Mouse (Mus musculus): Measurements from ENCODE around the gene Sdf2. TPM values are rescaled to one million over a fixed set of nuclear protein-coding genes. Genes with fewer than 3 reads are reported as not detected.
A peak's percentile ranks its signal among the peaks of the same experiment; 100 is the strongest.

Gene Sdf2
- polyA plus RNA-seq, 2 experiments, result 93.8 to 125 TPM

- no peak for DNase-seq (ENCODE audit: low spot score)
- TF ChIP-seq POLR2A (IDR thresholded peaks at IDR 0.05; ENCODE audit: borderline replicate concordance, extremely low read depth, insufficient read depth, insufficient read length), result no peak
- H3K27ac ChIP-seq (replicated peaks; ENCODE audit: low read depth, low read length), result no peak overlapping the region
These were observed 22.0 kb upstream of the Sdf2 start for GRCm38 (mm10) chr11:78223586-78223985.

GRCm38 (mm10) chr11:78231518-78231917, 14.0 kb upstream of the Sdf2 start:
- TF ChIP-seq POLR2A (IDR thresholded peaks at IDR 0.05; ENCODE audit: borderline replicate concordance, extremely low read depth, insufficient read depth, insufficient read length), result no peak
- no peak for ATAC-seq (ENCODE audit: low FRiP score, low read depth)
- Histone ChIP-seq H3K27me3 (ENCODE audit: control insufficient read depth, insufficient read depth, low read length) (no peaks in the 10 kb centered on the region), H3K4me3 (replicated peaks; ENCODE audit: low read length) (no peak overlapping the region), H3K9me3 (ENCODE audit: control insufficient read depth, low read length) (no peaks in the 10 kb centered on the region), H3K4me2 (replicated peaks; ENCODE audit: low read depth, low read length, severe bottlenecking) (no peak overlapping the region), H3K4me1 (ENCODE audit: control insufficient read depth, insufficient read depth, low read length) (no peaks in the 10 kb centered on the region), H3K36me3 (ENCODE audit: control insufficient read depth, insufficient read depth, low read length) (peaks cover 90% of the 10 kb centered on the region), H3K27ac (replicated peaks; ENCODE audit: low read depth, low read length) (no peak overlapping the region), H3K9ac (ENCODE audit: low read depth, low read length, severe bottlenecking) (no peak overlapping the region)
- 95% methylated on average over 6 of the region's 6 CpGs for WGBS
- DNase-seq (ENCODE audit: low spot score), result no peak

More at GRCm38 (mm10) chr11:78223586-78223985, 22.0 kb upstream of the Sdf2 start:
- Histone ChIP-seq H3K9me3 (ENCODE audit: control insufficient read depth, low read length) (no peaks in the 10 kb centered on the region), H3K4me2 (replicated peaks; ENCODE audit: low read depth, low read length, severe bottlenecking) (no peak overlapping the region), H3K9ac (ENCODE audit: low read depth, low read length, severe bottlenecking) (no peak overlapping the region), H3K4me1 (ENCODE audit: control insufficient read depth, insufficient read depth, low read length) (no peaks in the 10 kb centered on the region), H3K4me3 (replicated peaks; ENCODE audit: low read length) (no peak overlapping the region), H3K36me3 (ENCODE audit: control insufficient read depth, insufficient read depth, low read length) (peaks cover 96% of the 10 kb centered on the region), H3K27me3 (ENCODE audit: control insufficient read depth, insufficient read depth, low read length) (no peaks in the 10 kb centered on the region)
- WGBS, result 89% methylated on average over 4 of the region's 4 CpGs
- ATAC-seq (ENCODE audit: low FRiP score, low read depth), result no peak

DNA sequence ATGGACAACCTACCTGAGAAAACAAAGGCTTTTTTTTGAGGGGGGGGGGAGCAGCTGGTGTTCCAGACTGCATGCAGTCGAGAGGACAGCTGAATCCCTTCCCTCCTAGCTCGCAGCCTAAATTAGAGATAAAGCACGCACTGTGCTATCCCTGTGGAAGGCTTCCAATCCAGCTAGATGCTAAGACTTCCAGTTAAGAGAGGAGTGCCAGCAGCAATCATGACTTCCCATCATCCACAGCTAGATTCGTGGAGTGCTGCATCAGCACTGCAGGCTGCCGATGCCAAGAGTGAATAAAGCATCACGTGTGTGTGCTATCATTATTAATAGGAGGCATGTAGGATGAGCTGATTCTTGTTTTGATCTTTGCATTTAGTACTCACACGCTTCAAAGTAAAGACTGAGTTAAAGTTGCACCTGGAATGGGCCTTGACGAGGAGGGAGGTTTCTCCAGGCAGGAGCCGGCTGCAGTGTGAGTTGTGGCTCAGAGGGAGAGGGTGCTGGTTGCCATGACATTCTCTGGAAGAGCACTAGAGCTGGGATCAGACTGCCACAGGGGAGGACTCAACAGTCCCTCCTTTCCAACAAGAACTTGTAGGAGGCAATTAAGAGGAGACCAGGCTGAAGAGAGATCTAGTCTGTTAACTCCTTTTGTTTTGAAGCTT, 5.2 kb upstream of the Sdf2 start:
- Histone ChIP-seq H3K4me3 (replicated peaks; ENCODE audit: low read length) (no peak overlapping the region), H3K36me3 (ENCODE audit: control insufficient read depth, insufficient read depth, low read length) (peaks cover 39% of the 10 kb centered on the region), H3K27me3 (ENCODE audit: control insufficient read depth, insufficient read depth, low read length) (no peaks in the 10 kb centered on the region), H3K9ac (ENCODE audit: low read depth, low read length, severe bottlenecking) (no peak overlapping the region), H3K4me2 (replicated peaks; ENCODE audit: low read depth, low read length, severe bottlenecking) (no peak overlapping the region), H3K9me3 (ENCODE audit: control insufficient read depth, low read length) (no peaks in the 10 kb centered on the region), H3K27ac (replicated peaks; ENCODE audit: low read depth, low read length) (no peak overlapping the region), H3K4me1 (ENCODE audit: control insufficient read depth, insufficient read depth, low read length) (peaks cover 9% of the 10 kb centered on the region)
- WGBS, result 90% methylated on average over 9 of the region's 9 CpGs
- no peak for TF ChIP-seq POLR2A (IDR thresholded peaks at IDR 0.05; ENCODE audit: borderline replicate concordance, extremely low read depth, insufficient read depth, insufficient read length)
- DNase-seq (ENCODE audit: low spot score), result no peak
- no peak for ATAC-seq (ENCODE audit: low FRiP score, low read depth)

GRCm38 (mm10) chr11:78245261-78245626, 302 bp upstream of the Sdf2 start:
- Histone ChIP-seq H3K9me3 (ENCODE audit: control insufficient read depth, low read length) (no peaks in the 10 kb centered on the region), H3K27me3 (ENCODE audit: control insufficient read depth, insufficient read depth, low read length) (no peaks in the 10 kb centered on the region), H3K4me1 (ENCODE audit: control insufficient read depth, insufficient read depth, low read length) (peaks cover 20% of the 10 kb centered on the region), H3K9ac (ENCODE audit: low read depth, low read length, severe bottlenecking) (peak overlapping the region; percentile 85), H3K27ac (replicated peaks; ENCODE audit: low read depth, low read length) (peak overlapping the region; percentile 79), H3K36me3 (ENCODE audit: control insufficient read depth, insufficient read depth, low read length) (peaks cover 10% of the 10 kb centered on the region), H3K4me2 (replicated peaks; ENCODE audit: low read depth, low read length, severe bottlenecking) (peak overlapping the region; percentile 73), H3K4me3 (replicated peaks; ENCODE audit: low read length) (peak overlapping the region; percentile 79)
- no peak for DNase-seq (ENCODE audit: low spot score)
- ATAC-seq (ENCODE audit: low FRiP score, low read depth), result no peak
- no peak for TF ChIP-seq POLR2A (IDR thresholded peaks at IDR 0.05; ENCODE audit: borderline replicate concordance, extremely low read depth, insufficient read depth, insufficient read length)
- WGBS, result under 1% methylated on average over 19 of the region's 19 CpGs

DNA sequence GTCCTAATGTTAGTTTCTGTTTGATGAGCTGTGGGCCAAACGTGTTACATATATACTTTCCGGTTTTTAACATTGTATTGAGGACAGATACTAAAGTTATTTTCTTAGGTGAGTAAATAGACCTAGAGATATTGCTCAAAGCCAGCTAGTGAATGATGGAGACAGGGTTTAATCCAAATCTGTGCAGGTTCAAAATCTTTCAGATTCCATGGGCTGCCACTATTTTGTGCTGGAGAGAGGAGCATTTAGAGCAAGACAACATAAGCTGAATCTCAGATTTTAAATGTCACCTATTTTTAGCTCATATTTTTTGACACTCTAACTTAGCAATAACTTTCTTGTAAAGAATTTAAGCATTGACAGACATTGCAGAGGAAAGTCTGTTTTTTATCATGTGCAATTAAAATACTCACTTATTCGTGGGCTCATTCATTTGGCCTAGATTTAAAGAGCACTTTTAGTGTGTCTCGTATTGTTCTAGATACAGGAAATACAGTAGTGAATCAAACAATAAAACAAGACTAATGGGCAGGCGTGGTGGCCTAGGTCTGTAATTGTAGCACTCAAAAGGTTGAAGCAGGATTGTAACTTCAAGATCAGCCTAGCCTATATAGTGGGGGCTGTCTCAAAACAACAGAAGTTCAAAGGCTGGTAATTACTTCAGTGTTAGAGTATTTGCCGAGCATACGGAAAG, 919 bp downstream of the Sdf2 start:
- no peak for TF ChIP-seq POLR2A (IDR thresholded peaks at IDR 0.05; ENCODE audit: borderline replicate concordance, extremely low read depth, insufficient read depth, insufficient read length)
- DNase-seq (ENCODE audit: low spot score) (no peak), ATAC-seq (ENCODE audit: low FRiP score, low read depth) (no peak)
- Histone ChIP-seq H3K27me3 (ENCODE audit: control insufficient read depth, insufficient read depth, low read length) (no peaks in the 10 kb centered on the region), H3K9ac (ENCODE audit: low read depth, low read length, severe bottlenecking) (peak overlapping the region; percentile 85), H3K9me3 (ENCODE audit: control insufficient read depth, low read length) (no peaks in the 10 kb centered on the region), H3K4me3 (replicated peaks; ENCODE audit: low read length) (peak overlapping the region; percentile 79), H3K4me1 (ENCODE audit: control insufficient read depth, insufficient read depth, low read length) (peaks cover 20% of the 10 kb centered on the region), H3K4me2 (replicated peaks; ENCODE audit: low read depth, low read length, severe bottlenecking) (peak overlapping the region; percentile 40), H3K27ac (replicated peaks; ENCODE audit: low read depth, low read length) (no peak overlapping the region; the same call in 1 of the 2 replicates), H3K36me3 (ENCODE audit: control insufficient read depth, insufficient read depth, low read length) (peaks cover 13% of the 10 kb centered on the region)
- WGBS, result 34% methylated on average over 7 of the region's 7 CpGs

Data from limb, embryonic 14.5 days (tissue).